Mouse (Mus musculus) embryo, embryonic 11 days (tissue): ENCODE measurements around the gene Micu2.
A peak's percentile ranks its signal among the peaks of the same experiment; 100 is the strongest.

Source experiments
- DNase-seq: peaks from one replicate; pipeline ENCODE4 v3.0.0-alpha.2; 2015

The Micu2 gene

GRCm38 (mm10) chr14:57998526-57999401 is at the start of gene Micu2:
Gene Micu2 (minus strand): TSS chr14:57999262.
- peak; percentile 96 for DNase-seq

- no peak for DNase-seq
These were observed 47.7 kb upstream of the Micu2 start for GRCm38 (mm10) chr14:58046639-58047284.

- DNase-seq: peak; percentile 31
These were observed 37.1 kb upstream of the Micu2 start for GRCm38 (mm10) chr14:58036174-58036573.

- DNase-seq: peak; percentile 66
These were observed 35.5 kb upstream of the Micu2 start for GRCm38 (mm10) chr14:58034567-58034966.

- peak; percentile 52 for DNase-seq
These were observed 19.8 kb upstream of the Micu2 start for GRCm38 (mm10) chr14:58018869-58019268.

GRCm38 (mm10) chr14:58003852-58004251 is 4.8 kb upstream of the Micu2 start:
- no peak for DNase-seq

- DNase-seq: no peak
These were observed 3.1 kb upstream of the Micu2 start for GRCm38 (mm10) chr14:58002161-58002560.

GRCm38 (mm10) chr14:57999402-57999734 is 306 bp upstream of the Micu2 start:
- no peak for DNase-seq

- DNase-seq: no peak
These were observed 1.6 kb downstream of the Micu2 start for GRCm38 (mm10) chr14:57997431-57997830.

- DNase-seq: no peak
These were observed 2.9 kb downstream of the Micu2 start for GRCm38 (mm10) chr14:57996210-57996609.

- no peak for DNase-seq
These were observed 7.3 kb downstream of the Micu2 start for GRCm38 (mm10) chr14:57991761-57992160.

GRCm38 (mm10) chr14:57989162-57989561 is 9.9 kb downstream of the Micu2 start:
- no peak for DNase-seq

- DNase-seq: no peak
These were observed 13.3 kb downstream of the Micu2 start for GRCm38 (mm10) chr14:57985780-57986179.

GRCm38 (mm10) chr14:57982450-57982849 is 16.6 kb downstream of the Micu2 start:
- DNase-seq: no peak

GRCm38 (mm10) chr14:57981720-57982418 is 17.2 kb downstream of the Micu2 start:
- peak; percentile 63 for DNase-seq

- no peak for DNase-seq
These were observed 18.3 kb downstream of the Micu2 start for GRCm38 (mm10) chr14:57980776-57981175.

- no peak for DNase-seq
These were observed 18.9 kb downstream of the Micu2 start for GRCm38 (mm10) chr14:57980179-57980578.

- DNase-seq: peak; percentile 49
These were observed 20.9 kb downstream of the Micu2 start for GRCm38 (mm10) chr14:57978144-57978543.

GRCm38 (mm10) chr14:57975656-57976055 is 23.4 kb downstream of the Micu2 start:
- DNase-seq: no peak

- DNase-seq: no peak
These were observed 27.0 kb downstream of the Micu2 start for GRCm38 (mm10) chr14:57971986-57972525.

GRCm38 (mm10) chr14:57968873-57969272 is 30.2 kb downstream of the Micu2 start:
- no peak for DNase-seq

- DNase-seq: no peak
These were observed 31.8 kb downstream of the Micu2 start for GRCm38 (mm10) chr14:57967080-57967797.

- DNase-seq: no peak
These were observed 37.2 kb downstream of the Micu2 start for GRCm38 (mm10) chr14:57961861-57962260.
